Mouse (Mus musculus): Measurements from ENCODE around the gene Drosha. TPM values are rescaled to one million over a fixed set of nuclear protein-coding genes. Genes with fewer than 3 reads are reported as not detected.

Gene Drosha
- polyA plus RNA-seq, 1 experiment from 2014 or later, result 51.4 TPM

DNA sequence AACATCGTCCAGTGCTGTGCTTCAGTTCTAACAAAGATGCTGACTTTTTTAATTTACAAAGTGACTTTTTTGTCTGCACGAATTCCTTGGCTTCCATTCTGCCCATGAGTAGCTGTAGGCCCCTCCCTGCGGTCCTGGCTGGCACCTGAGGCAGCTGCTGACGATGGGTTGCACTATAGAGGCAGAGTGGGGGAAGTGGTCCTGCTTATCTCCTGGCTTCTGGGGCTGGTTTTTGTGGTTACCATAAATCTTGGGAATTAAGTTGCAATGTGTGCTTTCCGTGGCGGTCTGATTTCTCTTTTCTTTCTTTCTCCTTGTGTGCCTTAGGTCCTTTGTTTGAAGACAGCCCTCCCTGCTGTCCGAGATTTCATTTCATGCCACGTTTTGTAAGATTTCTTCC is 42.7 kb downstream of the Drosha start:
- ATAC-seq (ENCODE audit: low FRiP score, low read depth), result no peak
- H3K27ac ChIP-seq (replicated peaks), result no peak overlapping the region
- 73% methylated on average over 8 of the region's 8 CpGs for WGBS
- no peaks in the 10 kb centered on the region for H3K4me1 ChIP-seq (replicated peaks)
- no peak overlapping the region for H3K4me3 ChIP-seq
- H3K9me3 ChIP-seq, result no peaks in the 10 kb centered on the region
- H3K9ac ChIP-seq, result no peak overlapping the region
- H3K27me3 ChIP-seq, result no peaks in the 10 kb centered on the region
- H3K36me3 ChIP-seq, result peaks cover 54% of the 10 kb centered on the region
- H3K4me2 ChIP-seq, result no peak overlapping the region

- no peaks in the 10 kb centered on the region for H3K27me3 ChIP-seq
- no peak overlapping the region for H3K4me2 ChIP-seq
- H3K36me3 ChIP-seq, result peaks cover 35% of the 10 kb centered on the region
- 0 out of 2 replicates have a peak, but pooled peaks cover 5% of the 10 kb centered on the region for H3K4me1 ChIP-seq (replicated peaks)
- no peak overlapping the region for H3K4me3 ChIP-seq
- no peak overlapping the region for H3K9ac ChIP-seq
- ATAC-seq (ENCODE audit: low FRiP score, low read depth), result peak; percentile 69
- H3K27ac ChIP-seq (replicated peaks), result no peak overlapping the region
- no peaks in the 10 kb centered on the region for H3K9me3 ChIP-seq
- 65% methylated on average over 18 of the region's 18 CpGs for WGBS
These were observed 51.0 kb downstream of the Drosha start for GRCm38 (mm10) chr15:12875442-12876176.

DNA sequence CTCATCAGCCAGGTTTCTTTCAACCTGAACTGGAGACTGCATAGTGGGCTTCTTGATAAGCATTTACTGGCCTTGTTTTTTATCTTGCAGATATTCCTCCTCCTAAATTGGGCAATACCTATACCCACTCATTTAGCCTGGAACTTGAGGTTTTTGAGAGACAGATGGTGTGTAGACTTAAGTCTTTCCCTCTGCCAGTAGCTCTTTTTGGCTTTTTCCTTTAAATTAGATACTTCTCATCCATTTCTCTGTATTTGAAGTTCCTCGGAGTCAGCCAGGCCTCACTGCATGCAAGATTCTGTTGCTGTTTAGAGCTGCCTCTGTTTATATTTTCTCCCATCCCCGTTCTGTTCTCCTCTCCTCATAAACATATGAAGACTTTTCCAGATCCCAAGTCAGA is 51.7 kb downstream of the Drosha start:
- H3K9ac ChIP-seq, result no peak overlapping the region
- peaks cover 38% of the 10 kb centered on the region for H3K36me3 ChIP-seq
- no peak overlapping the region for H3K4me3 ChIP-seq
- no peaks in the 10 kb centered on the region for H3K9me3 ChIP-seq
- no peak overlapping the region for H3K27ac ChIP-seq (replicated peaks)
- H3K4me1 ChIP-seq (replicated peaks), result 0 out of 2 replicates have a peak, but pooled peaks cover 5% of the 10 kb centered on the region
- no peaks in the 10 kb centered on the region for H3K27me3 ChIP-seq
- ATAC-seq (ENCODE audit: low FRiP score, low read depth), result no peak
- 93% methylated on average over 2 of the region's 2 CpGs for WGBS
- H3K4me2 ChIP-seq, result no peak overlapping the region

DNA sequence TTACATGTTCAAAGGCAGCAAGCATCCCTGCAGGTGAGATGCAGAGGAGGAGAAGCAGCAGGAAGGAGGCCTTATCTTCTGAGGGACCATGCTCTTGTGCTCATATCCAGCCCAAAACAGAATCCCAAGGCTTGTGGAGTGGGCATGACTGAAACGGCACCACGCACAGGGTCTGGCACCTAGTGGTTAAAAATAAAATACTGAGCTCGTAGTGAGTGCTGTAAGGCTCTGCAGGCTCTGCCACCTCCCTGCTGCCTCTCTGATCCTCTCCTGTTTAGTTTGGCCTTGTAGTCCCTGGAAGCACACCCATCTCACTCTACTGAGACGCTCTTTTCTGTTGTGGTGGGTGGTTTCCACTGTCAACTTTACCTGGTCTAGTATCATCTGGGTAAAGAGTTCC is 52.3 kb downstream of the Drosha start:
- Histone ChIP-seq H3K9me3 (no peaks in the 10 kb centered on the region), H3K4me2 (no peak overlapping the region), H3K9ac (no peak overlapping the region), H3K27me3 (no peaks in the 10 kb centered on the region), H3K27ac (replicated peaks) (no peak overlapping the region), H3K4me1 (replicated peaks) (0 out of 2 replicates have a peak, but pooled peaks cover 5% of the 10 kb centered on the region), H3K36me3 (peaks cover 40% of the 10 kb centered on the region), H3K4me3 (no peak overlapping the region)
- no peak for ATAC-seq (ENCODE audit: low FRiP score, low read depth)
- WGBS, result 94% methylated on average over 4 of the region's 4 CpGs

GRCm38 (mm10) chr15:12877934-12878333 is 53.3 kb downstream of the Drosha start:
- Histone ChIP-seq H3K4me3 (no peak overlapping the region), H3K4me2 (no peak overlapping the region), H3K9ac (no peak overlapping the region), H3K9me3 (no peaks in the 10 kb centered on the region), H3K36me3 (peaks cover 46% of the 10 kb centered on the region), H3K27me3 (no peaks in the 10 kb centered on the region), H3K4me1 (replicated peaks) (0 out of 2 replicates have a peak, but pooled peaks cover 5% of the 10 kb centered on the region), H3K27ac (replicated peaks) (no peak overlapping the region)
- 92% methylated on average over 12 of the region's 12 CpGs for WGBS
- no peak for ATAC-seq (ENCODE audit: low FRiP score, low read depth)

DNA sequence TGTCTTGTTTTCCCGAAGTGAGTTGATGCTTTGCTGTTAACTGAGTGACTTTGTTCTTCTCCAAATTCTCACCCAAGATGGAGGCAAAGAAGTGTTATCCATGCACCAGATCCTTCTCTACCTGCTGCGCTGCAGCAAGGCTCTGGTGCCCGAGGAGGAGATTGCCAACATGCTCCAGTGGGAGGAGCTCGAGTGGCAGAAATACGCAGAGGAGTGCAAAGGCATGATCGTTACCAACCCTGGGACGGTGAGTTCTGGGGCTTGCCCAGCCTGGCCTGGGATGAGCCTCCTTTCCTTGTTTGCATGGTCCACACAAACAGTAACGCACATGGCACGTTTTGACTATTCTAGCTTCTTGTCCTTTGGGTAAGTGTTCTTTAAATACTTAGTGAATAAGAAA is 54.0 kb downstream of the Drosha start:
- Histone ChIP-seq H3K9ac (no peak overlapping the region), H3K4me1 (replicated peaks) (0 out of 2 replicates have a peak, but pooled peaks cover 5% of the 10 kb centered on the region), H3K4me2 (no peak overlapping the region), H3K27ac (replicated peaks) (no peak overlapping the region), H3K9me3 (no peaks in the 10 kb centered on the region), H3K27me3 (no peaks in the 10 kb centered on the region), H3K4me3 (no peak overlapping the region), H3K36me3 (peaks cover 52% of the 10 kb centered on the region)
- 89% methylated on average over 9 of the region's 9 CpGs for WGBS
- ATAC-seq (ENCODE audit: low FRiP score, low read depth), result no peak

GRCm38 (mm10) chr15:12879937-12880336 is 55.3 kb downstream of the Drosha start:
- H3K36me3 ChIP-seq, result peaks cover 57% of the 10 kb centered on the region
- no peak for ATAC-seq (ENCODE audit: low FRiP score, low read depth)

GRCm38 (mm10) chr15:12884855-12885254 is 60.2 kb downstream of the Drosha start:
- Histone ChIP-seq H3K9ac (no peak overlapping the region), H3K4me3 (no peak overlapping the region), H3K36me3 (peaks cover 60% of the 10 kb centered on the region), H3K4me2 (no peak overlapping the region), H3K27me3 (no peaks in the 10 kb centered on the region), H3K4me1 (replicated peaks) (no peaks in the 10 kb centered on the region), H3K27ac (replicated peaks) (no peak overlapping the region), H3K9me3 (no peaks in the 10 kb centered on the region)
- WGBS, result 91% methylated on average over 15 of the region's 15 CpGs
- no peak for ATAC-seq (ENCODE audit: low FRiP score, low read depth)

More at GRCm38 (mm10) chr15:12879937-12880336, 55.3 kb downstream of the Drosha start:
- Histone ChIP-seq H3K4me2 (no peak overlapping the region), H3K27ac (replicated peaks) (no peak overlapping the region), H3K9ac (no peak overlapping the region), H3K4me1 (replicated peaks) (0 out of 2 replicates have a peak, but pooled peaks cover 1% of the 10 kb centered on the region), H3K9me3 (no peaks in the 10 kb centered on the region), H3K4me3 (no peak overlapping the region), H3K27me3 (no peaks in the 10 kb centered on the region)
- WGBS, result 91% methylated on average over 8 of the region's 8 CpGs

- Histone ChIP-seq H3K27me3 (no peaks in the 10 kb centered on the region), H3K36me3 (peaks cover 62% of the 10 kb centered on the region), H3K4me1 (replicated peaks) (no peaks in the 10 kb centered on the region), H3K4me2 (no peak overlapping the region), H3K27ac (replicated peaks) (no peak overlapping the region), H3K4me3 (no peak overlapping the region), H3K9ac (no peak overlapping the region), H3K9me3 (no peaks in the 10 kb centered on the region)
- no peak for ATAC-seq (ENCODE audit: low FRiP score, low read depth)
- 96% methylated on average over 11 of the region's 11 CpGs for WGBS
These were observed 60.7 kb downstream of the Drosha start for GRCm38 (mm10) chr15:12885361-12885760.

DNA sequence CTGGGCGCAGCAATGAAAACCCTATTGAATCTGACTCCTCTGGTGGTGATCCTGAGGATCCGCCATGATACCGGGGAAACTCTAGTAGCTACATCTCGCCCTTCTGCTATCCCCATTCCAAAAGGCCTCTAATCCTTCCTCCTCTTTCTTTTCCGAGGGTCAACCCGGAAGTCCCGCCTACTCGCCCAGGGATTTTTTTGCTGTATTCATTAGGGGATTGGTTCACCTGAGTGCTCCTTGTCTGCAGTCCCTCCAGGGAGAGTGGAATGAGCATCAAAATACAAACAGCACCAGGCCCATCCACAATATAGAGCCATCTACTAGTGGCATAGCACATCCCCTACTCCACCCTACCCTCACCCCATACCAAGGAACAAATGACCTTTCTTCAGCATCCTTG is 62.6 kb downstream of the Drosha start:
- Histone ChIP-seq H3K27me3 (no peaks in the 10 kb centered on the region), H3K4me1 (replicated peaks) (no peaks in the 10 kb centered on the region), H3K36me3 (peaks cover 55% of the 10 kb centered on the region), H3K9ac (no peak overlapping the region), H3K27ac (replicated peaks) (no peak overlapping the region), H3K4me3 (no peak overlapping the region), H3K9me3 (no peaks in the 10 kb centered on the region), H3K4me2 (no peak overlapping the region)
- 97% methylated on average over 8 of the region's 8 CpGs for WGBS
- no peak for ATAC-seq (ENCODE audit: low FRiP score, low read depth)

- Histone ChIP-seq H3K9me3 (no peaks in the 10 kb centered on the region), H3K36me3 (peaks cover 52% of the 10 kb centered on the region), H3K27me3 (no peaks in the 10 kb centered on the region), H3K9ac (no peak overlapping the region), H3K4me1 (replicated peaks) (no peaks in the 10 kb centered on the region), H3K27ac (replicated peaks) (no peak overlapping the region), H3K4me2 (no peak overlapping the region), H3K4me3 (no peak overlapping the region)
- WGBS, result 83% methylated on average over 4 of the region's 4 CpGs
- no peak for ATAC-seq (ENCODE audit: low FRiP score, low read depth)
These were observed 63.7 kb downstream of the Drosha start for GRCm38 (mm10) chr15:12888312-12888711.

GRCm38 (mm10) chr15:12889909-12890308 is 65.3 kb downstream of the Drosha start:
- no peaks in the 10 kb centered on the region for H3K4me1 ChIP-seq (replicated peaks)
- WGBS, result 94% methylated on average over 11 of the region's 11 CpGs
- H3K4me3 ChIP-seq, result no peak overlapping the region
- no peak overlapping the region for H3K27ac ChIP-seq (replicated peaks)
- H3K27me3 ChIP-seq, result no peaks in the 10 kb centered on the region
- peaks cover 52% of the 10 kb centered on the region for H3K36me3 ChIP-seq
- no peak overlapping the region for H3K4me2 ChIP-seq
- ATAC-seq (ENCODE audit: low FRiP score, low read depth), result no peak
- H3K9ac ChIP-seq, result no peak overlapping the region
- no peaks in the 10 kb centered on the region for H3K9me3 ChIP-seq

GRCm38 (mm10) chr15:12895426-12895825 is 70.8 kb downstream of the Drosha start:
- 95% methylated on average over 13 of the region's 13 CpGs for WGBS
- Histone ChIP-seq H3K27me3 (no peaks in the 10 kb centered on the region), H3K4me1 (replicated peaks) (no peaks in the 10 kb centered on the region), H3K36me3 (peaks cover 50% of the 10 kb centered on the region), H3K4me2 (no peak overlapping the region), H3K9ac (no peak overlapping the region), H3K4me3 (no peak overlapping the region), H3K27ac (replicated peaks) (no peak overlapping the region), H3K9me3 (no peaks in the 10 kb centered on the region)
- no peak for ATAC-seq (ENCODE audit: low FRiP score, low read depth)
